17 mouse cellular contexts compared by ENCODE assay signal in the genomic region with DNA sequence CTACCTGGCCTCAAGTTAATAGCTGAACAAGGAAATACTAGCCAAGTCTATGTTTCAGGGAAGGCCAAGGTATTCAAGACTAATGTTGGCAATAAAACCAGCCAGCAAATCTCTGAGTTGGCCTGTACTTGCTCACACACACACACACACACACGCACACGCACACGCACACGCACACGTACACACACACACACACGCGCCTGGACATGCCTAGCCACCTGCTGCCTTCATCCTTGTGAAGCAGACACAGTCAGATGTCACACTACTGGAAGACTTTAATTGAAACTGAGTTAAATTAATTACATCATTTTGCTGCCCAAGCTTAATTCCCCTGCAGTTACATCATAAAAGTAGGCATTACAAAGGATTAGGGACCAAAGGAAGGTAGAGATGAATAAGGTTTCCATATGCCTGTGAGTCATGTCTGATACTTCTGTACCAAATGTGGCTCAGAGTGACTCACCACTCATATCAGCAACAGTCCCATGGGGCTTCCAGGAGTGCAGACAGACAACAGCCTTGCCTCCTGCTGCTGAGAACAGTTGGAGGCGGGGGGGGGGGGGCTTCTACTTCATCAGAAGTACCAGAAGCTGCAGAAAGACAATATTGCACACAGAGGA.
A peak's percentile ranks its signal among the peaks of the same experiment; 100 is the strongest.
DNase-seq lines count a peak whose midpoint lies in the region; TF ChIP-seq lines count a peak whose summit lies in the region.
"Had no signal": no experiment of that assay in that cellular context is flagged by ENCODE, and none has a peak within 500 bp of the region (broad histone marks: within the 10 kb centered on the region; RNA-seq: fewer than 3 reads in every experiment).

No protein-coding gene starts in this region.

- H3K4me2 ChIP-seq in myocyte (ENCODE audit: low read depth): peak overlapping the region; percentile 2
- H3K4me2 ChIP-seq: stomach, embryonic 15.5 days had no signal

- H3K36me3 ChIP-seq in C2C12 (ENCODE audit: control insufficient read depth, insufficient read depth) (no peaks in the 10 kb centered on the region), myocyte (ENCODE audit: control insufficient read depth, insufficient read depth) (no peaks in the 10 kb centered on the region)
- H3K36me3 ChIP-seq: limb, embryonic 10.5 days; stomach, embryonic 15.5 days had no signal

- peak; percentile 86 for DNase-seq in heart, adult 11 months
- no peak for DNase-seq in heart, postnatal 4 days
- DNase-seq in NIH3T3 (ENCODE audit: low read depth): peak; percentile 56
- no peak for DNase-seq in kidney, adult 8-10 months
- DNase-seq in embryo, embryonic 10 days (ENCODE audit: low spot score): no peak
- DNase-seq: adrenal gland, postnatal 36 days; cerebellum, adult 2 months; gastrocnemius, postnatal 36 days; kidney, adult 2 months; kidney, postnatal 14 days; liver, postnatal 0 days; lung, postnatal 14 days; right cerebral cortex, postnatal 25 days had no signal

- H3K4me3 ChIP-seq in C2C12 (ENCODE audit: insufficient read depth, poor library complexity, severe bottlenecking) (no peak overlapping the region), myocyte (no peak overlapping the region)
- H3K4me3 ChIP-seq: limb, embryonic 10.5 days; stomach, embryonic 15.5 days had no signal

- H3ac ChIP-seq in C2C12 (ENCODE audit: control insufficient read depth, insufficient read length, low read depth): no peak overlapping the region
- H3ac ChIP-seq in myocyte (ENCODE audit: control insufficient read depth, insufficient read length): no peak overlapping the region

- TF ChIP-seq POLR2A in myocyte (IDR thresholded peaks at IDR 0.05; ENCODE audit: insufficient read length, low read depth): no peak

- no peaks in the 10 kb centered on the region for H3K79me2 ChIP-seq in C2C12 (ENCODE audit: control insufficient read depth, insufficient read depth)
- H3K79me2 ChIP-seq in myocyte (ENCODE audit: control insufficient read depth, insufficient read depth): no peaks in the 10 kb centered on the region

- TF ChIP-seq CTCF in C2C12 (IDR thresholded peaks at IDR 0.05; ENCODE audit: control insufficient read depth, insufficient read depth, insufficient read length): no peak

- H3K27me3 ChIP-seq in C2C12 (ENCODE audit: control insufficient read depth, insufficient read depth, insufficient read length) (no peaks in the 10 kb centered on the region), myocyte (ENCODE audit: control insufficient read depth, insufficient read depth, insufficient read length) (no peaks in the 10 kb centered on the region)
- H3K27me3 ChIP-seq: stomach, embryonic 15.5 days had no signal

- H3K79me3 ChIP-seq in C2C12 (ENCODE audit: low read depth): no peaks in the 10 kb centered on the region

TF ChIP-seq in C2C12, 6 proteins besides CTCF, POLR2A, EP300 and RAD21:
- TF ChIP-seq FOSL1 (IDR thresholded peaks at IDR 0.05; ENCODE audit: insufficient read depth, low read length, poor library complexity, severe bottlenecking) (peak; percentile 83), MYOD1 (IDR thresholded peaks at IDR 0.05; ENCODE audit: control insufficient read depth, insufficient read length, low read depth) (peak; percentile 47), USF1 (IDR thresholded peaks at IDR 0.05; ENCODE audit: low read depth) (no peak), MAX (IDR thresholded peaks at IDR 0.05) (no peak)

TF ChIP-seq in myocyte, 11 proteins besides CTCF, POLR2A, EP300 and RAD21:
- peak in 2 of 3 experiments; percentile 47 to 58 for TF ChIP-seq MYOG (IDR thresholded peaks at IDR 0.05; ENCODE audit: control insufficient read depth in 1 of 3, insufficient read depth in 1 of 3, insufficient read length in 2 of 3, low read depth in 2 of 3)
- TF ChIP-seq TCF12 (IDR thresholded peaks at IDR 0.05; ENCODE audit: insufficient read depth, poor library complexity, severe bottlenecking): peak; percentile 8
- TF ChIP-seq CEBPB (IDR thresholded peaks at IDR 0.05; ENCODE audit: insufficient read depth, poor library complexity, severe bottlenecking): peak; percentile 57; the same call in 1 of the 2 replicates
- TF ChIP-seq USF1 (IDR thresholded peaks at IDR 0.05; ENCODE audit: low read depth): no peak
- no peak for TF ChIP-seq E2F4 (IDR thresholded peaks at IDR 0.05; ENCODE audit: insufficient read depth)
- no peak for TF ChIP-seq REST (IDR thresholded peaks at IDR 0.05; ENCODE audit: insufficient read depth, insufficient read length)
- no peak for TF ChIP-seq MAX (IDR thresholded peaks at IDR 0.05; ENCODE audit: low read depth)
- peak in 2 of 3 experiments; percentile 44 to 52 for TF ChIP-seq MYOD1 (IDR thresholded peaks at IDR 0.05; ENCODE audit: control insufficient read depth in 1 of 3, insufficient read length in 2 of 3, low read depth in 2 of 3)

Comparison
In these comparisons a context has a peak if more than half of its experiments do, and no peak if none do; other contexts are left out.
1. DNase-seq: peak in heart, adult 11 months (single experiment) and NIH3T3 (single experiment); none in heart, postnatal 4 days (single experiment), kidney, adult 8-10 months (0 of 2) and embryo, embryonic 10 days (single experiment).